Mouse (Mus musculus): ENCODE results near the gene Pkdrej. TPM values are rescaled to one million over a fixed set of nuclear protein-coding genes. Genes with fewer than 3 reads are reported as not detected.

Pkdrej gene
- total RNA-seq, 1 experiment: 0.09 TPM

DNA sequence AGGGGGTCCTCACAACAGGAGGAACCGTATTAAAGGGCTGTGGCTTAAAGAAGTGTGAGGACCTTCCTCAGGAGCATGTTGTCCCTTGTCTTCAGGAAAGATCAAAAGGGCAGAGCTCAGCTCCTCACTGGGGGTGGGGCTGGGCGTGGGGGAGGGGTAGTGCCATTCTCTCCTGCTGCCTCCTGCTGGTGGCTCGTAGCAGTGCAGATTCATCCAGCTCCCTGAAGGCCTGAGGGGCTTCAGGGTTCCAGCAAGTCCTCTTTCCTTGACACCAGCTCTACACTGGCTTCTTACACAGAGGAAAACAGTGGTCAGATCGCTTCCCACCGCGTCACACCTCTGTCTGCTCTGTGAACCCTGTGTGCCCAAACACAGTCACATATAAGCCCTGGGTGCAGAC is 19.4 kb upstream of the Pkdrej start:
- Histone ChIP-seq H3K4me3 (ENCODE audit: insufficient read depth in 1 of 2, low read depth in 1 of 2, low read length in 2 of 2, poor library complexity in 1 of 2, severe bottlenecking in 1 of 2) (no peak overlapping the region), H3K4me1 (ENCODE audit: control insufficient read depth in 2 of 2, insufficient read depth in 2 of 2, low read length in 2 of 2, poor library complexity in 1 of 2) (peaks cover 0 to 12% of the 10 kb centered on the region in 2 experiments; a peak in 2 of 4 replicates), H3K9ac (ENCODE audit: insufficient read depth, low read depth, low read length, poor library complexity, severe bottlenecking) (no peak overlapping the region), H3K36me3 (ENCODE audit: control insufficient read depth, insufficient read depth, low read length, poor library complexity, severe bottlenecking) (no peaks in the 10 kb centered on the region), H3K27ac (ENCODE audit: insufficient read depth, low read depth, low read length, poor library complexity, severe bottlenecking) (no peak overlapping the region), H3K9me3 (ENCODE audit: control insufficient read depth, insufficient read depth, low read depth, low read length) (no peaks in the 10 kb centered on the region)
- in situ Hi-C loops (cut with MboI; ENCODE audit: low sequenced_read_pairs in 2 of 2, unreplicated experiment in 2 of 2): no loop called here
- no peak for TF ChIP-seq HCFC1 (IDR thresholded peaks at IDR 0.05; ENCODE audit: borderline replicate concordance, insufficient read depth, low read length)
- TF ChIP-seq ZNF384 (IDR thresholded peaks at IDR 0.05; ENCODE audit: low read depth, low read length): no peak
- TF ChIP-seq MAFK (IDR thresholded peaks at IDR 0.05; ENCODE audit: insufficient read depth, low read depth, low read length): no peak
- no peak for TF ChIP-seq CHD2 (IDR thresholded peaks at IDR 0.05; ENCODE audit: low read depth, low read length)
- TF ChIP-seq ZC3H11A (IDR thresholded peaks at IDR 0.05; ENCODE audit: borderline replicate concordance, low read depth, low read length): no peak
- no peak for DNase-seq (ENCODE audit: low read depth, low spot score)

DNA sequence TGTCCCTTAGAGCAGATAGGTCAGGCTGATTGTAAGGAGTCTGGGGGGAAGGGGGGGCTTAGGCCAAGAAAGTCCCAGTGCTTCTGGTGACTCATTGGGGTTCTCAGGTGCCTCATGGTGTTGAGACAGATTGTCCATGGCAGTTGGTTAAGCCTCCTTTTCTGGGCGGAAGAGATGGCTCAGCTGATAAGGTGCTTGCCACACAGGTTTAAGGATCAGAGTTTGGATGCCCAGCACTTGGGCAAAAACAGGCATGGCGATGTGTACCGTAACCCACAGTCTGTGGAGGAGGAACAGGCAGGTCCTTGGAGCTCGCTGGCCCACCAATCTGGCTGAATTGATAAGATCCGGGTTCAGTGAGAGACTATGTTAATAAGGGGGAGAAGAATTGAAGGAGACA is 15.4 kb upstream of the Pkdrej start:
- TF ChIP-seq ZC3H11A (IDR thresholded peaks at IDR 0.05; ENCODE audit: borderline replicate concordance, low read depth, low read length) (no peak), MAFK (IDR thresholded peaks at IDR 0.05; ENCODE audit: insufficient read depth, low read depth, low read length) (no peak), CHD2 (IDR thresholded peaks at IDR 0.05; ENCODE audit: low read depth, low read length) (no peak), HCFC1 (IDR thresholded peaks at IDR 0.05; ENCODE audit: borderline replicate concordance, insufficient read depth, low read length) (no peak), ZNF384 (IDR thresholded peaks at IDR 0.05; ENCODE audit: low read depth, low read length) (no peak)
- in situ Hi-C loops (cut with MboI; ENCODE audit: low sequenced_read_pairs in 2 of 2, unreplicated experiment in 2 of 2): no loop called here
- no peak overlapping the region for H3K9ac ChIP-seq (ENCODE audit: insufficient read depth, low read depth, low read length, poor library complexity, severe bottlenecking)

DNA sequence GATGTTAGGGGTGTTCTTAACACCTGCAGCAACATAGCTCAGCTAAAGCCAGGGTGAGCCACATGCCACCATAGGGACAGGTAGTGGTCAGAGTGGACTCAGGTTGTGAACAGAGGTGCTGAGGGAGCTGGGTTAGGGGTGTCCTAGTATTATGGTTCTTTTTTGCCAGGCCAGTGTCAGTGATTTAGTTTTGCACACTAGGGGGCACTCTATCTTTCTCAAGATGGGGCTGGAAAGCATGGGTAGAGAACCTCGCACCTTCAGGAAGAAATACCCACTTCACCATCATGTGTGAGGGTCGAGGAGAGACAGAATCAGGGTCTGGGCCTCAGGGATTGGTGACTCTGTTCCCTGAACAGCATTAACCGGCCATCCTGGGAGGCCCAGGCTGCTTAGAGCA is 13.8 kb upstream of the Pkdrej start:
- Histone ChIP-seq H3K9me3 (ENCODE audit: control insufficient read depth, insufficient read depth, low read depth, low read length) (no peaks in the 10 kb centered on the region), H3K36me3 (ENCODE audit: control insufficient read depth, insufficient read depth, low read length, poor library complexity, severe bottlenecking) (no peaks in the 10 kb centered on the region), H3K4me3 (ENCODE audit: insufficient read depth in 1 of 2, low read depth in 1 of 2, low read length in 2 of 2, poor library complexity in 1 of 2, severe bottlenecking in 1 of 2) (no peak overlapping the region), H3K27ac (ENCODE audit: insufficient read depth, low read depth, low read length, poor library complexity, severe bottlenecking) (no peak overlapping the region), H3K4me1 (ENCODE audit: control insufficient read depth in 2 of 2, insufficient read depth in 2 of 2, low read length in 2 of 2, poor library complexity in 1 of 2) (peaks cover 0 to 2% of the 10 kb centered on the region in 2 experiments; a peak in 1 of 4 replicates), H3K9ac (ENCODE audit: insufficient read depth, low read depth, low read length, poor library complexity, severe bottlenecking) (no peak overlapping the region)
- TF ChIP-seq HCFC1 (IDR thresholded peaks at IDR 0.05; ENCODE audit: borderline replicate concordance, insufficient read depth, low read length): no peak
- TF ChIP-seq ZC3H11A (IDR thresholded peaks at IDR 0.05; ENCODE audit: borderline replicate concordance, low read depth, low read length): no peak
- no peak for TF ChIP-seq CHD2 (IDR thresholded peaks at IDR 0.05; ENCODE audit: low read depth, low read length)
- TF ChIP-seq ZNF384 (IDR thresholded peaks at IDR 0.05; ENCODE audit: low read depth, low read length): no peak
- no peak for TF ChIP-seq MAFK (IDR thresholded peaks at IDR 0.05; ENCODE audit: insufficient read depth, low read depth, low read length)
- DNase-seq (ENCODE audit: low read depth, low spot score): no peak
- in situ Hi-C loops (cut with MboI; ENCODE audit: low sequenced_read_pairs in 2 of 2, unreplicated experiment in 2 of 2): no loop called here

More for the DNA sequence above, 15.4 kb upstream of the Pkdrej start:
- H3K9me3 ChIP-seq (ENCODE audit: control insufficient read depth, insufficient read depth, low read depth, low read length): no peaks in the 10 kb centered on the region
- peaks cover 0 to 11% of the 10 kb centered on the region in 2 experiments; a peak in 2 of 4 replicates for H3K4me1 ChIP-seq (ENCODE audit: control insufficient read depth in 2 of 2, insufficient read depth in 2 of 2, low read length in 2 of 2, poor library complexity in 1 of 2)
- H3K36me3 ChIP-seq (ENCODE audit: control insufficient read depth, insufficient read depth, low read length, poor library complexity, severe bottlenecking): no peaks in the 10 kb centered on the region
- H3K4me3 ChIP-seq (ENCODE audit: insufficient read depth in 1 of 2, low read depth in 1 of 2, low read length in 2 of 2, poor library complexity in 1 of 2, severe bottlenecking in 1 of 2): no peak overlapping the region
- no peak for DNase-seq (ENCODE audit: low read depth, low spot score)
- H3K27ac ChIP-seq (ENCODE audit: insufficient read depth, low read depth, low read length, poor library complexity, severe bottlenecking): no peak overlapping the region

DNA sequence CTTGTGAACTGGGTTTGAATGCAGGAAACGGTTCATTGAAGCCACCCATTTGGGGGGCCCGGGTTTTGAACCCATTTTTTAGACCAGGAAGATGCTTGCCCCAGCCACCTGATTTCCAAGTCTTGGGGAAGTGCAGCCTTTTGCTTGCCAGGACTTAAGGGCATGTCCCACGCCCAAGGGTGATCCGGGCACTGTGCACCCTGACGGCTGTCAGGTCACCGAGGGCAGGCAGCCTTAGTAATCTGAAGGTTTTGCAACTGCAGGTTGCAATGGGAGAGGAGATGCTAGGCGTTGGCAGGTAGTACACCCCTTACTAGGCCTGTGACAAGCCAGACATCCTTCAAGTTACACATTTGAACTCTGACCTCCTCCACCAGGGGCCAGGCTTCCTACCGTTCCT is 11.1 kb upstream of the Pkdrej start:
- no peak for DNase-seq (ENCODE audit: low read depth, low spot score)

More for the DNA sequence above, 11.1 kb upstream of the Pkdrej start:
- Histone ChIP-seq H3K4me1 (ENCODE audit: control insufficient read depth in 2 of 2, insufficient read depth in 2 of 2, low read length in 2 of 2, poor library complexity in 1 of 2) (peaks cover 0 to 6% of the 10 kb centered on the region in 2 experiments; a peak in 1 of 4 replicates), H3K9ac (ENCODE audit: insufficient read depth, low read depth, low read length, poor library complexity, severe bottlenecking) (0 out of 2 replicates have a peak overlapping the region, but pooled peaks have one; percentile 42), H3K36me3 (ENCODE audit: control insufficient read depth, insufficient read depth, low read length, poor library complexity, severe bottlenecking) (no peaks in the 10 kb centered on the region), H3K9me3 (ENCODE audit: control insufficient read depth, insufficient read depth, low read depth, low read length) (no peaks in the 10 kb centered on the region), H3K27ac (ENCODE audit: insufficient read depth, low read depth, low read length, poor library complexity, severe bottlenecking) (no peak overlapping the region), H3K4me3 (ENCODE audit: insufficient read depth in 1 of 2, low read depth in 1 of 2, low read length in 2 of 2, poor library complexity in 1 of 2, severe bottlenecking in 1 of 2) (peak overlapping the region; percentile 57 to 76; a peak in 3 of 4 replicates)
- TF ChIP-seq HCFC1 (IDR thresholded peaks at IDR 0.05; ENCODE audit: borderline replicate concordance, insufficient read depth, low read length): no peak
- TF ChIP-seq ZNF384 (IDR thresholded peaks at IDR 0.05; ENCODE audit: low read depth, low read length): no peak
- no peak for TF ChIP-seq ZC3H11A (IDR thresholded peaks at IDR 0.05; ENCODE audit: borderline replicate concordance, low read depth, low read length)
- no peak for TF ChIP-seq CHD2 (IDR thresholded peaks at IDR 0.05; ENCODE audit: low read depth, low read length)
- TF ChIP-seq MAFK (IDR thresholded peaks at IDR 0.05; ENCODE audit: insufficient read depth, low read depth, low read length): no peak
- in situ Hi-C loops (cut with MboI; ENCODE audit: low sequenced_read_pairs in 2 of 2, unreplicated experiment in 2 of 2): no loop called here
